Mouse (Mus musculus) stomach, embryonic 14.5 days (tissue): ENCODE measurements at regions not wholly inside any gene's neighbourhood (a gene's known extent, or its start where the extent isn't known, plus 50 kb on each side); places are given as distances from the start of the nearest gene placed in this dataset.

Source experiments
- ATAC-seq: fragments of 200-750 bp; cut with Nextera tagmentation; 2 replicates; pipeline ENCODE4 v1.8.0; 2017; ENCODE audit warnings: low read depth, moderate TSS enrichment; ENCODE audit not compliant: insufficient number of reproducible peaks, insufficient read depth, low FRiP score
- H3K27ac ChIP-seq: fragments of 300-500 bp; sonication (generic); 2 replicates; pipeline ENCODE4 v1.5.1; 2014; ENCODE audit warnings: mild to moderate bottlenecking, low read length, moderate library complexity, mixed read lengths
- H3K27me3 ChIP-seq: fragments of 300-500 bp; sonication (generic); 2 replicates; pipeline ENCODE4 v1.6.1; 2014; ENCODE audit warnings: low read length, control low read depth, mixed read lengths; ENCODE audit not compliant: control insufficient read depth, insufficient read depth
- H3K36me3 ChIP-seq: fragments of 300-500 bp; sonication (generic); 2 replicates; pipeline ENCODE4 v1.6.1; 2014; ENCODE audit warnings: mild to moderate bottlenecking, control low read depth, low read length, moderate library complexity, mixed read lengths; ENCODE audit not compliant: control insufficient read depth, insufficient read depth
- H3K4me1 ChIP-seq: fragments of 300-500 bp; sonication (generic); 2 replicates; pipeline ENCODE4 v1.6.1; 2014; ENCODE audit warnings: low read length, control low read depth, mixed read lengths; ENCODE audit not compliant: control insufficient read depth, insufficient read depth
- H3K4me2 ChIP-seq: fragments of 300-500 bp; sonication (generic); replicated peaks from 2 replicates; pipeline ENCODE4 v1.6.1; 2014; ENCODE audit warnings: low read depth, low read length, control low read depth
- H3K4me3 ChIP-seq: fragments of 300-500 bp; sonication (generic); 2 replicates; pipeline ENCODE4 v1.5.1; 2014; ENCODE audit warnings: low read depth, low read length, control low read depth
- H3K9ac ChIP-seq: fragments of 300-500 bp; sonication (generic); replicated peaks from 2 replicates; pipeline ENCODE4 v1.6.1; 2014; ENCODE audit warnings: low read depth, mild to moderate bottlenecking, control low read depth, low read length, moderate library complexity, mixed read lengths
- H3K9me3 ChIP-seq: fragments of 300-500 bp; sonication (generic); 2 replicates; pipeline ENCODE4 v1.6.1; 2016; ENCODE audit warnings: low read depth, low read length, control low read depth; ENCODE audit not compliant: control insufficient read depth
- WGBS: fragments of 180-500 bp; shearing (Covaris S2); extraction: QIAGEN DNeasy Blood & Tissue Kit; methylation state at CpG from one replicate; pipeline ENCODE4 v1.1.7; 2014; 5-methylcytosine and 5-hydroxymethylcytosine counted together

DNA sequence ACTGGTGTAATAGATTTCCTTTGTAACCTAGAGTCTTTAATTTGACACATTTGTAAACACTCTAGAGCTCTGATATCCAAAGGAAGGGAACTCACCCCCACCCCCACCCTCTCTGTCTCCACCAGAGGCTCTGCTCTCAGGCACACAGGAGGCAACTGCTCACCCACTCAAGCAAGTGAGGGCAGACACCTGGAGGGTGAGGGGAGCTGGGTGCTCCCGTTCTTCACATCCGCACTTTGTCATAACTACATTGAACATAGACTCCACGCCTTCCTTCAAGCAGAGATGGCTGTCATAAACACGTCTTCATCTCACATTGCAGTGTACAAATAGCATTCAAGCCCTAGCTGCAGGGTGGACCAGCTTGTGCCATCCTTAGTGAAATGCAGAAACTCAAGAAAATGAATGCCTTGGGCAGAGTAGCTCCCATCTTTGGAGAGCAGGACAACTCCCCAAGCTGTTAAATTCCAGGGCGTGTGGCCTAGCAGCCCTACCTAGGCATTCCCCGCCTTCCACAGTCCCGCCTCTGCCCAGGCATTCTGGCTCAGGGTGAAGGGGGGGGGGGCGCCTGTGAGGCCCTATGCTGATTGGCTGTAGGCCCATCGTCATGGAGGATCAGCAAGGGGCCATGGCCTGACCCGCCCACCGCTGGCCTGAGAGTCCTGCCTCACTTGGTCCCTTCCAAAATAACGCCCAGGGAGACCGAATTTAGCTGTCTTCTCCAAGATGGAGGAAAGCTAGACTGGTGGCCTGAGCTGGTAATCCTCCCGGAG, 72.9 kb downstream of the Psmg1 start:
- H3K27ac ChIP-seq, result no peak overlapping the region
- 68% methylated on average over 14 of the region's 14 CpGs for WGBS
- no peak for ATAC-seq
- no peak overlapping the region for H3K4me2 ChIP-seq
- H3K27me3 ChIP-seq, result no peaks in the 10 kb centered on the region
- H3K36me3 ChIP-seq, result no peaks in the 10 kb centered on the region
- H3K4me3 ChIP-seq, result no peak overlapping the region
- no peak overlapping the region for H3K9ac ChIP-seq
- H3K9me3 ChIP-seq, result no peaks in the 10 kb centered on the region
- H3K4me1 ChIP-seq, result no peaks in the 10 kb centered on the region

GRCm38 (mm10) chr16:95913879-95914278, 76.9 kb downstream of the Psmg1 start:
- no peak overlapping the region for H3K4me2 ChIP-seq
- no peaks in the 10 kb centered on the region for H3K27me3 ChIP-seq
- 80% methylated on average over 5 of the region's 5 CpGs for WGBS
- H3K9me3 ChIP-seq, result no peaks in the 10 kb centered on the region
- H3K4me3 ChIP-seq, result no peak overlapping the region
- H3K9ac ChIP-seq, result no peak overlapping the region
- ATAC-seq, result no peak
- H3K27ac ChIP-seq, result no peak overlapping the region
- no peaks in the 10 kb centered on the region for H3K36me3 ChIP-seq
- no peaks in the 10 kb centered on the region for H3K4me1 ChIP-seq

DNA sequence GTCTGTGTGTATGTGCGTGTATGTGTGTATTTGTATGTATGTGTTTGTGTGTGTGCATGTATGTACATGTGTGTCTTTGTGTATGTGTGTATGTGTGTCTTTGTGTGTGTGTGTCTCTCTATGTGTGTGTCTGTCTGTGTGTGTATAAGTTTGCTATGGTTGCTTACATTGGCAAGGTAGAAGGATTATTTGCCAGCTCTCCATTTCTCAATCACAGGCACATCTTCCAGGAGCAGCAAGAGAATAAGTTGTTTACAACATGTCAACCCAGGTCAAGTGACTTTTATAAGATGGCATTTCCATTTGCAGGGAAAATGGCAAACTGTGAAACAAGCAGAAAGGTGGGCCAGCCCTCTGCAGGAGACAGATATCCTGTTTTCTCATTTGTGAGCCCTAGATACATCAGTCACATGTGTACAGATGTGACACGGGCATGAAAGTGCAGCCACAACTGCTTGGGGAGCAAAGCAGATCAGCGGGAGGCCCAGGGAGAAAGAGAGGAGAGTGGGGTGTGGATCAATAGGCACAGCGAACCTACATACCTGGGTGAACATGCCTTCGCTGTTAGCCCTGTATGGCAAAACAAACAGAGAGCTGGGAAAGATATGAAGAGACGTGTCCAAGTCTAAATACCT, 86.1 kb downstream of the Psmg1 start:
- WGBS, result 69% methylated on average over 6 of the region's 6 CpGs
- Histone ChIP-seq H3K9ac (no peak overlapping the region), H3K27me3 (no peaks in the 10 kb centered on the region), H3K4me3 (no peak overlapping the region), H3K27ac (peak overlapping the region; percentile 15; the same call in 1 of the 2 replicates), H3K36me3 (no peaks in the 10 kb centered on the region), H3K9me3 (no peaks in the 10 kb centered on the region), H3K4me2 (no peak overlapping the region), H3K4me1 (peaks cover 5% of the 10 kb centered on the region; the same call in 1 of the 2 replicates)
- ATAC-seq, result no peak

DNA sequence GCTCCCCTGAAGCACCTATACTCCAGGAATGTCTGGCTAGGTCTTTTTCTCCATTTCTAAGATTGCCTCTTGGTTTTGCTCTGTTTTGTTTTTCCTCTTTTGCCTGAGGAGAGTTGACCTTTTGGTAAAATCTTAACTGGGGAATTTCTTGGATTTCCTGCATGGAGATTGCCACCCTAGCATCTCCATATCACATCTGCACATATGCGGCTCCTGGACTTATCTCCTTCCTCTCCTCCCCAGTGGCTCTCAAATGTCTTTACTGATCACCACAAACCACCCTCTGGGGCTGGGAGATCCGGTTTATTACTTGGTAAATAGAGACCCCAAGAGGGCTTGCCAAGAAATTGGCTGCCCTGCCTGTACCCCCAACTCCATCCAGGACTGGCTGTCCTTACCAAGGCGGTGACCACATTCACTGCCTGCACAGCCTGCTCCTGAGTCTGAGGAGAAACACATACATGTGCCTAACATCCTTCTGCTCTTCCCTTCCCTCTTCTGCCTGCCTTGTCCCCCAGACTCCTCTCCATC, 87.3 kb downstream of the Psmg1 start:
- no peak for ATAC-seq
- peaks cover 5% of the 10 kb centered on the region; the same call in 1 of the 2 replicates for H3K4me1 ChIP-seq
- no peak overlapping the region for H3K4me2 ChIP-seq
- H3K9ac ChIP-seq, result no peak overlapping the region
- H3K27ac ChIP-seq, result no peak overlapping the region
- no peaks in the 10 kb centered on the region for H3K36me3 ChIP-seq
- no peaks in the 10 kb centered on the region for H3K9me3 ChIP-seq
- no peak overlapping the region for H3K4me3 ChIP-seq
- no peaks in the 10 kb centered on the region for H3K27me3 ChIP-seq
- 65% methylated on average over 3 of the region's 3 CpGs for WGBS

GRCm38 (mm10) chr16:95902177-95902576, 88.6 kb downstream of the Psmg1 start:
- Histone ChIP-seq H3K9me3 (no peaks in the 10 kb centered on the region), H3K36me3 (no peaks in the 10 kb centered on the region), H3K4me2 (no peak overlapping the region), H3K27ac (no peak overlapping the region), H3K27me3 (no peaks in the 10 kb centered on the region), H3K9ac (no peak overlapping the region), H3K4me1 (peaks cover 5% of the 10 kb centered on the region; the same call in 1 of the 2 replicates), H3K4me3 (no peak overlapping the region)
- 83% methylated on average over 1 of the region's 1 CpGs for WGBS
- ATAC-seq, result no peak

- H3K36me3 ChIP-seq, result no peaks in the 10 kb centered on the region
- no peaks in the 10 kb centered on the region for H3K9me3 ChIP-seq
- H3K9ac ChIP-seq, result no peak overlapping the region
- H3K27ac ChIP-seq, result no peak overlapping the region
- no peak overlapping the region for H3K4me3 ChIP-seq
- 41% methylated on average over 9 of the region's 9 CpGs for WGBS
- no peak overlapping the region for H3K4me2 ChIP-seq
- no peaks in the 10 kb centered on the region for H3K27me3 ChIP-seq
- H3K4me1 ChIP-seq, result peaks cover 5% of the 10 kb centered on the region; the same call in 1 of the 2 replicates
- no peak for ATAC-seq
Measured at GRCm38 (mm10) chr16:95901388-95901787, 89.4 kb downstream of the Psmg1 start.

DNA sequence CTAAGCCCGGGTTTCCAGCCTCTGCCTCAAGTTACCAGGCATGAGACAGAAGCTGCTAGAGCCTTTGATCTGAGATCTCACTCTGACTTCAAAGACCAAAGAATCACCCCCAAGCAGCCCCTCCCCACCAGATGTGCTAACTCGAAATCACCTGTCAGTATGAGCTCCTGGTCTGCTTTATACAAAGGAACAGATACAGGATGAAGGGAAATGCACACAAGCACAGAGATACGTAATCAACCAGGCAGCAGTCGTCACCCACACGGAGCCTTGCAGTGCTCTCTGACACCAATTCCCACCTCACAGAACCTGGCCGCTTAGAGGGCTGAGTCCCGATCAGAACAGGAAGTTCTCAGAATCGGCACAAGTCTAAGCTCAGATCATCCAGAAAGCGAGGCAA, 90.6 kb downstream of the Psmg1 start:
- Histone ChIP-seq H3K9me3 (no peaks in the 10 kb centered on the region), H3K27ac (no peak overlapping the region), H3K36me3 (no peaks in the 10 kb centered on the region), H3K9ac (no peak overlapping the region), H3K4me3 (no peak overlapping the region), H3K27me3 (no peaks in the 10 kb centered on the region), H3K4me1 (peaks cover 5% of the 10 kb centered on the region; the same call in 1 of the 2 replicates), H3K4me2 (no peak overlapping the region)
- 67% methylated on average over 9 of the region's 9 CpGs for WGBS
- no peak for ATAC-seq

DNA sequence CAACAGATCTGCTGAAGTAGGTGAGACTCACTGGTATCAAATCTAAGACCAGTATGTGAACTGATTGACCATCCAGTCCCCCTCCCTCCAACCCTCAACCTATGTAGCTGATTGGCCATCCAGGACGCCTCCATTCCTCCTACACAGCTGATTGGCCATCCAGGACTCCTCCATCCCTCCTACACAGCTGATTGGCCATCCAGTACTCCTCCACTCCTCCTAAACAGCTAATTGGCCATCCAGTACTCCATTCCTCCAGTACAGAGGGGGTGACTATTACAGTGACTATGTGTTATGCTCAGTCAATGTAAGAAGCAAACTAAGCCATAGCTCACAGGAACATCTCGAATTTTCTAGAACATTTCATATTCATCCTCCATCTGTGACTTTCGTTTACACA, 91.1 kb downstream of the Psmg1 start:
- H3K9me3 ChIP-seq, result no peaks in the 10 kb centered on the region
- H3K27me3 ChIP-seq, result no peaks in the 10 kb centered on the region
- H3K27ac ChIP-seq, result no peak overlapping the region
- H3K9ac ChIP-seq, result no peak overlapping the region
- no peak overlapping the region for H3K4me2 ChIP-seq
- ATAC-seq, result no peak
- H3K36me3 ChIP-seq, result no peaks in the 10 kb centered on the region
- 86% methylated on average over 3 of the region's 3 CpGs for WGBS
- peaks cover 2% of the 10 kb centered on the region; the same call in 1 of the 2 replicates for H3K4me1 ChIP-seq
- H3K4me3 ChIP-seq, result no peak overlapping the region
